Mouse (Mus musculus): Measurements from ENCODE around the gene Arid4b.

DNA sequence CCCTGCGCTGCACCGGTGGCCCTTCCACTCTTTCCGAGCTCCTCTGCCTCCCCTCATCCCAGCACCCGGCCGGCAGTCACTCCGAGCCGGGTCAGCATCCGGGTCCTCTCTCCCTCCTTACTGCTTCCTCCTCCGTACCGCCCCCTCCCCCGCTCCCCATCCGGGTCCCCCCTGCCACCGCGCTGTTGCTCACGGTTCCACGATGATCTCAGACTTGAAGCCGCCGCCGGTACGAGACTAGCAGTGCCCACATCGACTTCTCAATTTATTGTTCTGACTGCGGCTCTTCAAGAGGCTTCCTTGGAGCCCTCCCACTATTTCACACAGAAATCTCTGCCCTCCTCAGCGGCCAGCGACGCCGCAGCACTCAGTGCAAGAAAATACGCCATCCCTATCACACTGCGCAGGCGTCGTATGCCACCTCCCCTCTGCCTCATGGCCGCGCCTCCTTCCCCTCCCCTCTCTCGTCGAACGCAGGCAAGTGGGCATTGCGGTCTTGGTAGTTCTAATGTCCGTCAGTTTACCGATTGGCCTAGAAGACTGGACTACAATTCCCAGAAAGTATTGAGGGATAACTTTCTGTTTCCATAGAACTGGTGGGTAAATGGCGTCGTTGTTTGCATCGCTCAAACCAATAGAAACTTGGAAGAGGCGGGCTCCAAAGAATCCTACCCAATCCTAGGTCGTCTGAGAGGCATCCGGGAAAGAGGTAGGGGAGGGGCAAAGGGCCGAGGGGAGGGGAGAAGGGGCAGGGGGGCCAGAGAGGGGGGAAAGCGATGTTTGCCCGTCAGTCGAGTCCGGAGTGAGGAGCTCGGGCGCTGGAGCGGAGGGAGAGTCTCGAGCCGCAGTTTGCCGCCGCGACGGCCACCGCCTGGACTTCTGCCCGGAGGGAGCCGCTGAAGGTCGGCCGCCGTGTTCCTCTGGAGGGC, at the start of gene Arid4b, which contains the start of gene Ggps1:
- TF ChIP-seq POLR2A (IDR thresholded peaks at IDR 0.05; ENCODE audit: insufficient read length, low read depth) (peak; percentile 89), E2F4 (IDR thresholded peaks at IDR 0.05; ENCODE audit: insufficient read depth) (no peak), MAX (IDR thresholded peaks at IDR 0.05; ENCODE audit: low read depth) (no peak), CEBPB (IDR thresholded peaks at IDR 0.05; ENCODE audit: insufficient read depth, poor library complexity, severe bottlenecking) (no peak), POLR2AphosphoS2 (IDR thresholded peaks at IDR 0.05; ENCODE audit: insufficient read length, low read depth) (peak; percentile 83), USF1 (IDR thresholded peaks at IDR 0.05; ENCODE audit: low read depth) (no peak), MYOD1 (IDR thresholded peaks at IDR 0.05; ENCODE audit: control insufficient read depth in 1 of 3, insufficient read length in 2 of 3, low read depth in 2 of 3) (peak in 1 of 3 experiments; percentile 14), TCF12 (IDR thresholded peaks at IDR 0.05; ENCODE audit: insufficient read depth, poor library complexity, severe bottlenecking) (no peak), MYOG (IDR thresholded peaks at IDR 0.05; ENCODE audit: control insufficient read depth in 1 of 3, insufficient read depth in 1 of 3, insufficient read length in 2 of 3, low read depth in 2 of 3) (no peak), REST (IDR thresholded peaks at IDR 0.05; ENCODE audit: insufficient read depth, insufficient read length) (no peak), SRF (IDR thresholded peaks at IDR 0.05; ENCODE audit: control insufficient read depth, insufficient read length, low read depth) (no peak), TCF3 (IDR thresholded peaks at IDR 0.05; ENCODE audit: insufficient read length, low read depth) (no peak)

Data from myocyte (in vitro differentiated cells).